Mouse (Mus musculus): ENCODE measurements at regions not wholly inside any gene's neighbourhood (a gene's known extent, or its start where the extent isn't known, plus 50 kb on each side); places are given as distances from the start of the nearest gene placed in this dataset.
"Not testable (repeated sequence)": the region's sequence is repeated elsewhere in the genome, so short reads cannot be mapped to it uniquely, and the experiment has no call there.

DNA sequence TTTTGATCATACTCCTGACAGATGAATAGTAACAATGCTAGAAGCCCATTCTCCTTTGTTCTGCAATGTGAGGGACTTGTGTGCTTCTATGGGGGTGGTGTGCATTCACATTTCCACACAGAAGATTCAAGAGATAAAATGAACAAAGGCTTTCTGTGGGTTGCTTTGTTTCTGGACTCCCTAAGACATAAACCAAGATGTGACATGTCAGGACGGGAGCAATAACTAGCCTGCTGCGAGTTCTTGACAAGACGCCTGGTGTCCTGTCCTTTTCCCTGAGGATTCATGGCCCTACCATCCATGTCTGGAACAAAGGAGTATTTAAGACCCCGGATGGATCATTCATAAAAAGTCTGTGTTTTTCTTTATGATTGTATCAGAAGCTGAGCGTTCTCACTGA is 874.7 kb downstream of the Robo1 start:
- DNase-seq (ENCODE audit: low read depth, low spot score): no peak

DNA sequence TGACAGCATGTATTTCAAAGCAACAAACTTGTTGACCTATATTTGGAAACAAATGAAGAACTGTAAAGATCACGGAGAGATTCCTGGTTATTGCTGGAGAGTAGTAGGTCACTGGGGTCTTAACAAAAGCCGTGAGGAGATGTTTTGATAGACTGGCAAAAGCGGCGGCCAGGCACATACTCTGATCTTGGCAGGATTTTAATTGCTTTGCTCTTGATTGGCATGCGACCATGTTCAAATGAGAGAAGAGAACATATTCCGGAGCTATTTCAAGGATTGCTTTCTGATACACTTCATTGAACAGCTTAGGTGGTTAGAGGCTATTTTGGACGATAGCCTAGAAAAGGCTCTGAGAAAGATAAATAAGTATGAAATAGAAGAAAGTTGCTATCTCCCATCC is 874.2 kb downstream of the Robo1 start:
- DNase-seq (ENCODE audit: low read depth, low spot score): no peak

DNA sequence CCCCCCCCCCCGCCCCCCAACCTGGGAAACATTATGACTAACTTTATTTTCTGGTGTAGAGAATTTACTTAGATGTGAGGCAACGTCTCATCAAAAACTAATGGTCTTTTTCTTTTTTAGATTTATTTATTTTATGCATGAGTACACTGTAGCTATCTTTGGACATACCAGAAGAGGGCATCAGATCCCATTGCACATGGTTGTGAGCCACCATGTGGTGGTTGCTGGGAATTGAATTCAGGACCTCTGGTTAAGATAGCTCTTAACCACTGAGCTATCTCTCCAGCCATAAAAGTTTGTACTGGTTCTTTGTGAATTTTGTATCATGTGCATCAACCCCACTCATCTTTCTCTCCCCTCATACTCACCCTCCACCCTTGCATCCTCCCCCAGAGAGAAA is 847.3 kb downstream of the Robo1 start:
- DNase-seq (ENCODE audit: low read depth, low spot score): no peak

DNA sequence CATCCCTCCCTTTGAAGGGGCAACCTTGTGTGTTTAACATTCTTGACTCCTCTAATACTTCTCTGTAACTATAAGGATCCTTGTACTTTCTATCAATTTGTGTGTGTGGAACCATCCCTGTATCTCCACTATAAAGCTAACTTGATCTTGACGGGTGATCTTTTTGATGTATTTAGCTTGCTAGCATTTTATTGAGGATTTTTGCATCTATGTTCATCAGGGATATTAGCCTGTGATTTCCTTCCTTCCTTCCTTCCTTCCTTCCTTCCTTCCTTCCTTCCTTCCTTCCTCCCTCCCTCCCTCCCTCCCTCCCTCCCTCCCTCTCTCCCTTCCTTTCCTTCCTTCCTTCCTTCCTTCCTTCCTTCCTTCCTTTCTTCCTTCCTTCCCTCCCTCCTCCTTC is 819.8 kb downstream of the Robo1 start:
- not testable (repeated sequence) for DNase-seq (ENCODE audit: low read depth, low spot score)

DNA sequence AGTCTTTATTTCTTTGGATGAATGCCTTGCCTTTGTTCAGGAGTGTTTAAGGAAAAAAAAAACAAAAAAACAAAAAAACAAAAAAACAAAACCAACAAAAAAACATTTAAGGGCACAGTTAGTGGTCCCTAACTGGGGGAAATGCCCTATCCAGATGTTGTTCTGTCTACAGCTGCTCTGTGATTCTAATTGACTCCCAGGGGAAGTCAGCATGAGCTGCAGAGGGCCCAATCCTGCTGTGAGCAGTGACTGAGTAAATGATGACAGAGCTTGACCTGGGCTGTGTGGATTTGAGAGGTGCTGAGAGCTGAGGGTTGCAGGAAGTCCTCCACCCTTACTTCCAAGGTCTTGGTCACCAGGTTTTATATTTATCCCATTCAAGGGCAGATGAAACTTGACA is 812.5 kb downstream of the Robo1 start:
- no peak for DNase-seq (ENCODE audit: low read depth, low spot score)

DNA sequence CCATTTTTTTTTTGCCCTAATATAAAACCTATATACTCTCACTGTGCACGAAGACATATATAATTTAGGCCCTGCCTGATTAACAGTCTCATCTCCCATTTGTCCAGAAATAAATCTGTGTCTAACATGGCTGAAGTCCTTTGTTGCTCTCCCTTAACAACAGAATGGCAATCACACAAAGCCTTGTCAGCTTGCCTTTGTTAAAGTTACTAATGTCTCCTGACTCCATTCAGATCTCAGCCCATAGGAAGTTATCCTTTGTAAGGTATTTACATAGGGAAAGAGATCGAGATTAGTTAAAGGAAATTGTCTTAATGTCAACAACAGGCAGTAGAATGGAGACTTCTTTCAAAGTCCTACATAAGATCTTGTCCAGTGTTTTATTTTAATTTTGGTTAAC is 809.2 kb downstream of the Robo1 start:
- no peak for DNase-seq (ENCODE audit: low read depth, low spot score)

DNA sequence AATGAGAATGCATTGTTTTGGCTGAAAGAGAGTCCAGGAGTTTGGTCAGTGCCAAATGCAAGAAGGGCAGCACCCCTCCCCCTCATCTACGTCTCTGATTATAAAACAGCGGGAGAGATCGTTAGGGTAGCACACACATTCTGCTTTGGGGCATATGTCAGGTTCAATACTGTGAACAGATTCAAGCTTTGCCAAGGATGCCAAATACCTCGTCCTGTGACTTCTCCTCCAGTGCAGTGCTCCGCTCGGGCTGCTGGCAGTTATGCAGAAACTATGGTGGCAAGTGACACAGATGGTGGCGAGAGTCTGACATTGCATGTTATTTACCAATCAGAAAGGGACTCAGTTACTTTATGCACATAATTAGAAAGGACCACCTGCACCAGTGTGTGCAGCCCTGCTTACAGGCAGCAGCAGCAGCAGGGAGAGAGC is 799.9 kb downstream of the Robo1 start:
- no peak for DNase-seq (ENCODE audit: low read depth, low spot score)

DNA sequence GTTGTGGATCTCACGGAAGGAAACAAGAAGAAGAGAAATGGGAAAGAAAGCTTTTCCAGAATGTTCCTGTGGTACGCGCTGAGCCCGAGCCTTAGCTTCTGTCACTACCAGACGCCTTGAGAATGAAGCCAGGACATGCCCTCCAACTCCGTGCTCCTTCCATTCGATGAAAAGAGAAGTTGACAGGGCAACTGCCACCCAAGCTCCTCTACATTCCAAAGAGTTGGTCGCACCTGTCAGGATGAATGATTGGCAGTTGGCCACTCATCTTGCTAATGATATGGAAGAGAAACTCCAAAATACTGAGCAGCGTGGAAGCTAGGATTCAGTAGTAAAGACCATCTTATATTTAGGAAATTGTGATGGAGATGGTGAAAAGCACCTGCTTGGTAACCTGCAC is 799.5 kb downstream of the Robo1 start:
- no peak for DNase-seq (ENCODE audit: low read depth, low spot score)

DNA sequence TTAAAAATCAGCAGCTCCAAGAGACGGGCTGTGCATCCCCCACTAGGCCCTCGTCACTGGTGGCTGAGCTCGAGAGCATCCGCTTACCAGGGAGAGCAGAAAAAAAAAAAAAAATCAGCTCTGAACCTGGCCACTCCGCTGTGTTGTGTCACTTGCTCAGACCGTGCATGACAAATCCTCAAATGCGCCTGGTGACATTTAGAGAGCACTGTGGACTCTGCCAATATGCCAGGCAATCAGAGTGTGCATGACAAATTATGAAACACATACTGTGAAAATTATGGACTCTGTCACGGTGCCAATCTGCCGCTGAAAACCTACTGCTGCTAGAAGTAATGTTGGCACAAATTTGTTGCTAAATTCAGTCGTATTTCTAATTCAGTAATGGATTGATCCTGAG is 797.4 kb downstream of the Robo1 start:
- DNase-seq (ENCODE audit: low read depth, low spot score): no peak

DNA sequence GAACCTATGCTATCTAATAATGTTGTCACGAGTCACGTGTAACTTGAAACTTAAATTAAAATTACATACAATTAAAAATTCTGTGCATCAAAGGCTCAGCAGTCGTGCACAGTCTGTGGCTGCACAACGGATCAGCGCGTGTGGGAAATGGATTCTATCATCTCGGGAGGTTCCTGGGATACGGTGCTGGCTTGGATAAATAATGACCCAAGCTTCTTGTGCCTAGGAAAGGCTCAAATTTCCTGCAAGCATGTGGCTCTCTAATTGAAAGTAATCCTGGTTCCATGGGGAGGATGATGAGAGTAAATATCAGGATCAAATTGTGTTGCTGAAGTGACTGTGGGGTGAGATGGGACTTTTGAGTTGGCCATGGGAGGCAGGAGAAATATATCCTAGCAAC is 792.2 kb downstream of the Robo1 start:
- DNase-seq (ENCODE audit: low read depth, low spot score): no peak

DNA sequence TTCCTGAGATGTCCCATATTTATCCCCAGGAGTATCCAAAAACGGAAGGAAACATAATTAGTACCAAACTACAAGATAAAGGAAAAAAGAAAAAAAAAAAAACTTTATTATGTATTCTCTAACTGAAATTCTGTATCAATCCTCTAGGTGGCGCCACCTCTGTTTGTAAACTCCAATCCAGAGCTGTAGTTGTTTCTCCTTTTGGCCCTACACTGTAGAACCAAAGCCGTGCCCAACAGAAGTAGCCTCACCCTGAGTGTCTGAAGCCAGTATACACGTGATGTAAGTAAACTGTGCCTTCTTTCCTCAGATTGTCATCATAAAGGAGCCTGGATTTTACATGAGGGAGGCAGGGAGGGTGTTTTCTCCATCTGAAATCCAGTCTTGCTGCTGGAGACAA is 790.7 kb downstream of the Robo1 start:
- no peak for DNase-seq (ENCODE audit: low read depth, low spot score)

DNA sequence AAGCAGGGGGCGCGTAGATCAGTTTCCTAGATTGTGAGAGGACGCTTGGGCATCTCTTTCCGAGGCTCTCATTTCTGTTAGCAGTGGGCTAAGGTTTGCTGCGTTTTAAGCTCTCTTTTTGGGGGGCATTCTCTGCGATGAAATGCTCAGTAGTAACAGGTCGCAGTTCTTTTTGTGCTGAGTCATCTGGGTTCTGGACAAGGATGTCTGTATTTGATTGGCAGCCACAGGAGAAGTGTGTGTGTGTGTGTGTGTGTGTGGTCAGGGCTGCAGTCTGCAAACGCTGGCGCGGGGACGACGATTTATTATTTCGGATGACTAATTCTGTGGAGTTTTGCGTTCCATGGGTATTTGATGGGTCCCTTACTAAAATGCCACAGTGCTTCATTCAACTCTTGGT is 789.1 kb downstream of the Robo1 start:
- no peak for DNase-seq (ENCODE audit: low read depth, low spot score)

DNA sequence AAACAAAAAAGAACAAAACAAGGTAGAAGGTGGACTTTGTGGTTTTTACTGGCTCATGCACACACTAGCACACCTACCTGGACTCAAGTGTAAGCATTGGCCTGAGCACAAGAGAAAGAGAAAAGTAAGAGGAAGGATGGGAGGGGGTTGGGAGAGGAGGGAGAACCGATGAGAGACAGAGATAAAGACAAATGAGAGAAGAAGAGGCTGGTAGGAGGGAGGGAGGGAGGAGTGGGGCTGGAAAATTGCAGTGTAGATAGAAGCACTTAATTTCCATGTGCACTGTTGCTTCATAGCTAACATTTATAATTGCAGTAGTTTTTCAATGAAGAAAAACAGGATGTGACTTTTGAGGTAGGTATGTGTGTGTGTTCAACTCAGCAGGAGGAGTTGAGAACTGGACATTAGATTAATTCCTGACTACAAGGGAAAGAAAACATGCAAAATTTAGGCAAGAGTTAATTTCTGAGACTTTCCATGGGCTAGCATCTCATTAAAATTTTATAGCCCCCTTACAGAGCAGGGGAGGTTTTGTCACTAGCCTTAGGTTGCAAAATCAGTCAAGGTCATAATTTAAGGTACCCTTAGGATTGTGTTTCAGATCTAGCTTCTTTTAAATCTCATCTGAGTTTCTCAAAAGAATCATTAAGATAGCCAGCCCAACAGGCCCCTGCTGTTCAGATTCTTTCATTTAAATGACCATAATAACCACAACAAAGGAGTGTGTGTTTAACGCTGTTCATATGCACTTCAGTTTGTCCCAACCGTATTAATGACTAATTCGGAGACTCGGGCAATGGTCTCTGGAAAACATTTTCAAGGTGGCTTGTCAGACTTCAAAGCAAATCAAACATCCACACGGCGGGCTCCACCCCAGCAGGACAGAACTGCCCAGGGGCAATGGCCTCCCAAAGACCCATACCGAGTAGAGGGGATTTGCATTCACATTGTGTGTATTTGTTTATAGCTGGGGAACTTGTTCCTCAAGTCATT is 788.3 kb downstream of the Robo1 start:
- DNase-seq (ENCODE audit: low read depth, low spot score): no peak
